Mouse (Mus musculus) spleen, adult 2 months (tissue): ENCODE measurements around the gene Igfbp5.

Experiments
- CTCF ChIP-seq: fragments of 200-500 bp; IDR thresholded peaks from 2 replicates; pipeline ENCODE4 v1.5.1; 2011; ENCODE audit warnings: mild to moderate bottlenecking, inconsistent platforms; ENCODE audit not compliant: insufficient read depth, insufficient read length, insufficient replicate concordance; ENCODE audit errors: extremely low read depth
- POLR2A ChIP-seq: fragments of 200-500 bp; IDR thresholded peaks from 2 replicates; pipeline ENCODE4 v1.6.1; 2011; ENCODE audit warnings: low read depth, low read length, inconsistent platforms

DNA sequence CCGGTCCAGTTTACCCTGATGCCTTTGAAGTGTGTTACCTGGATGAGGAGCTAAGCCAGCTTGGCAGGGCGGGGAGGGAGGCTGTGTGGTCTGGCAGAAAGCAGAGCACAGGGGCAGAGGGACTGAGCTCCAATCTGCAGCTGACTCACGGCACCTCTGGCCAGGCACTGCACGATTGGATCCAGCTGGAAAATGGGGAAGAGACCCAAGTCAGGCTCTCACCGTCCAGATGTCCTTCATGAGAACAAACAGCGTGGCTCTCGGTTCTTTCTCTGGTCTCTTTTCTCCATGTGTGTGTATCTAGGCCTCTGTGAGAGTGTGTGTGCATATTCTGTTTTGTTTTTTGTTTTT is 11.1 kb upstream of the Igfbp5 start:
- no peak for TF ChIP-seq CTCF
- no peak for TF ChIP-seq POLR2A
